Mouse (Mus musculus) heart, embryonic 11.5 days (tissue): ENCODE measurements around the gene Pygm. TPM values are rescaled to one million over a fixed set of nuclear protein-coding genes. Genes with fewer than 3 reads are reported as not detected.

Experiments
- ATAC-seq: fragments of 200-750 bp; cut with Nextera tagmentation; replicated peaks from 2 replicates; pipeline ENCODE4 v1.8.0; 2017; ENCODE audit warnings: moderate library complexity; ENCODE audit not compliant: insufficient number of reproducible peaks, low FRiP score, low TSS enrichment
- H3K27ac ChIP-seq: fragments of 300-500 bp; sonication (generic); 2 replicates; pipeline ENCODE4 v1.5.1; 2014; ENCODE audit warnings: mild to moderate bottlenecking, low read depth, low read length
- H3K27me3 ChIP-seq: fragments of 300-500 bp; sonication (generic); 2 replicates; pipeline ENCODE4 v1.6.1; 2014; ENCODE audit warnings: mild to moderate bottlenecking, low read length, mixed read lengths; ENCODE audit not compliant: control insufficient read depth, insufficient read depth
- H3K36me3 ChIP-seq: fragments of 300-500 bp; sonication (generic); 2 replicates; pipeline ENCODE4 v1.6.1; 2014; ENCODE audit warnings: mild to moderate bottlenecking, low read length, moderate library complexity, mixed read lengths; ENCODE audit not compliant: control insufficient read depth, insufficient read depth
- H3K4me1 ChIP-seq: fragments of 300-500 bp; sonication (generic); 2 replicates; pipeline ENCODE4 v1.6.1; 2014; ENCODE audit warnings: low read length; ENCODE audit not compliant: control insufficient read depth, insufficient read depth
- H3K4me2 ChIP-seq: fragments of 300-500 bp; sonication (generic); 2 replicates; pipeline ENCODE4 v1.6.1; 2014; ENCODE audit warnings: mild to moderate bottlenecking, moderate library complexity
- H3K4me3 ChIP-seq: fragments of 300-500 bp; sonication (generic); 2 replicates; pipeline ENCODE4 v1.5.1; 2014; ENCODE audit warnings: low read depth, low read length
- H3K9ac ChIP-seq: fragments of 300-500 bp; sonication (generic); 2 replicates; pipeline ENCODE4 v1.6.1; 2014; ENCODE audit warnings: mild to moderate bottlenecking, low read depth, low read length, moderate library complexity
- H3K9me3 ChIP-seq: fragments of 300-500 bp; sonication (generic); replicated peaks from 2 replicates; pipeline ENCODE4 v1.6.1; 2016; ENCODE audit warnings: low read length; ENCODE audit not compliant: control insufficient read depth
- WGBS: fragments of 180-500 bp; shearing (Covaris S2); extraction: QIAGEN DNeasy Blood & Tissue Kit; methylation state at CpG from one replicate; pipeline ENCODE4 v1.1.7; 2014; ENCODE audit not compliant: insufficient replicate concordance; 5-methylcytosine and 5-hydroxymethylcytosine counted together
- polyA plus RNA-seq: library from polyadenylated mRNA; unstranded; fragments of >200 nt; fragmentation: Nextera tagmentation; extraction: Ambion mirVana; gene quantifications from 2 replicates; pipeline ENCODE4 v1.2.1, GENCODE M21; 2014

Gene Pygm
- polyA plus RNA-seq, 1 experiment from 2014 or later: 149 TPM

GRCm38 (mm10) chr19:6340524-6341452, 43.4 kb upstream of the Pygm start, which contains the start of gene Map4k2:
Map4k2 (plus strand) TSS chr19:6341135.
- 6% methylated on average over 43 of the region's 72 CpGs for WGBS
- Histone ChIP-seq H3K9me3 (no peaks in the 10 kb centered on the region), H3K27me3 (no peaks in the 10 kb centered on the region), H3K4me3 (peak within 1 kb of the TSS; percentile 72), H3K36me3 (peaks cover 30% of the 10 kb centered on the region), H3K27ac (no peak within 1 kb of the TSS; the same call in 1 of the 2 replicates), H3K4me1 (peaks cover 28% of the 10 kb centered on the region), H3K4me2 (peak within 1 kb of the TSS; percentile 98), H3K9ac (peak within 1 kb of the TSS; percentile 85)
- ATAC-seq: peak; percentile 84

GRCm38 (mm10) chr19:6341453-6342077, 42.6 kb upstream of the Pygm start:
- Histone ChIP-seq H3K9me3 (no peaks in the 10 kb centered on the region), H3K4me3 (peak overlapping the region; percentile 72), H3K4me2 (peak overlapping the region; percentile 98), H3K9ac (peak overlapping the region; percentile 85), H3K27ac (no peak overlapping the region), H3K27me3 (no peaks in the 10 kb centered on the region), H3K4me1 (peaks cover 22% of the 10 kb centered on the region), H3K36me3 (peaks cover 36% of the 10 kb centered on the region)
- no peak for ATAC-seq
- 10% methylated on average over 23 of the region's 23 CpGs for WGBS

GRCm38 (mm10) chr19:6342276-6342933, 41.8 kb upstream of the Pygm start:
- Histone ChIP-seq H3K27ac (no peak overlapping the region), H3K4me3 (peak overlapping the region; percentile 72; the same call in 1 of the 2 replicates), H3K4me1 (peaks cover 19% of the 10 kb centered on the region), H3K27me3 (no peaks in the 10 kb centered on the region), H3K9ac (0 out of 2 replicates have a peak overlapping the region, but pooled peaks have one; percentile 85), H3K9me3 (no peaks in the 10 kb centered on the region), H3K4me2 (peak overlapping the region; percentile 98), H3K36me3 (peaks cover 35% of the 10 kb centered on the region)
- ATAC-seq: no peak
- WGBS: 66% methylated on average over 5 of the region's 5 CpGs

GRCm38 (mm10) chr19:6343066-6343925, 40.9 kb upstream of the Pygm start:
- Histone ChIP-seq H3K9ac (no peak overlapping the region), H3K9me3 (no peaks in the 10 kb centered on the region), H3K36me3 (peaks cover 29% of the 10 kb centered on the region), H3K4me2 (no peak overlapping the region), H3K27ac (no peak overlapping the region), H3K27me3 (no peaks in the 10 kb centered on the region), H3K4me1 (peaks cover 19% of the 10 kb centered on the region), H3K4me3 (no peak overlapping the region)
- WGBS: 68% methylated on average over 19 of the region's 19 CpGs
- no peak for ATAC-seq

GRCm38 (mm10) chr19:6343996-6344395, 40.2 kb upstream of the Pygm start:
- no peak overlapping the region for H3K9ac ChIP-seq
- H3K9me3 ChIP-seq: no peaks in the 10 kb centered on the region
- no peak overlapping the region for H3K27ac ChIP-seq
- WGBS: 76% methylated on average over 5 of the region's 5 CpGs
- H3K4me1 ChIP-seq: peaks cover 24% of the 10 kb centered on the region
- no peak overlapping the region for H3K4me2 ChIP-seq
- ATAC-seq: no peak
- peaks cover 22% of the 10 kb centered on the region for H3K36me3 ChIP-seq
- no peaks in the 10 kb centered on the region for H3K27me3 ChIP-seq
- H3K4me3 ChIP-seq: no peak overlapping the region

- Histone ChIP-seq H3K27me3 (no peaks in the 10 kb centered on the region), H3K4me2 (no peak overlapping the region), H3K4me3 (no peak overlapping the region), H3K9ac (no peak overlapping the region), H3K9me3 (no peaks in the 10 kb centered on the region), H3K4me1 (peaks cover 24% of the 10 kb centered on the region), H3K36me3 (peaks cover 10% of the 10 kb centered on the region), H3K27ac (no peak overlapping the region)
- no peak for ATAC-seq
- WGBS: 89% methylated on average over 5 of the region's 5 CpGs
Observed at GRCm38 (mm10) chr19:6346023-6346422, 38.2 kb upstream of the Pygm start.

- H3K4me2 ChIP-seq: no peak overlapping the region
- H3K9ac ChIP-seq: no peak overlapping the region
- H3K27me3 ChIP-seq: no peaks in the 10 kb centered on the region
- H3K4me1 ChIP-seq: peaks cover 21% of the 10 kb centered on the region
- WGBS: 84% methylated on average over 10 of the region's 10 CpGs
- H3K9me3 ChIP-seq: no peaks in the 10 kb centered on the region
- no peak overlapping the region for H3K27ac ChIP-seq
- no peak for ATAC-seq
- H3K4me3 ChIP-seq: no peak overlapping the region
- H3K36me3 ChIP-seq: peaks cover 10% of the 10 kb centered on the region
Observed at GRCm38 (mm10) chr19:6346661-6347060, 37.5 kb upstream of the Pygm start.

- Histone ChIP-seq H3K4me2 (no peak overlapping the region), H3K27ac (no peak overlapping the region), H3K9ac (no peak overlapping the region), H3K4me1 (peaks cover 17% of the 10 kb centered on the region), H3K4me3 (no peak overlapping the region), H3K27me3 (no peaks in the 10 kb centered on the region), H3K9me3 (no peaks in the 10 kb centered on the region), H3K36me3 (peaks cover 10% of the 10 kb centered on the region)
- no peak for ATAC-seq
- 91% methylated on average over 4 of the region's 4 CpGs for WGBS
Observed at GRCm38 (mm10) chr19:6347615-6348014, 36.6 kb upstream of the Pygm start.
